Mouse (Mus musculus) spleen, adult 2 months (tissue): ENCODE measurements around the gene Nell1.

Experiments
- CTCF ChIP-seq: fragments of 200-500 bp; IDR thresholded peaks from 2 replicates; pipeline ENCODE4 v1.5.1; 2011; ENCODE audit warnings: mild to moderate bottlenecking, inconsistent platforms; ENCODE audit not compliant: insufficient read depth, insufficient read length, insufficient replicate concordance; ENCODE audit errors: extremely low read depth
- POLR2A ChIP-seq: fragments of 200-500 bp; IDR thresholded peaks from 2 replicates; pipeline ENCODE4 v1.6.1; 2011; ENCODE audit warnings: low read depth, low read length, inconsistent platforms

- TF ChIP-seq CTCF (no peak), POLR2A (no peak)
Observed at GRCm38 (mm10) chr7:50153618-50154017, 179.0 kb downstream of the Nell1 start.
